ENCODE assay signal across 35 mouse cellular contexts in the genomic region with DNA sequence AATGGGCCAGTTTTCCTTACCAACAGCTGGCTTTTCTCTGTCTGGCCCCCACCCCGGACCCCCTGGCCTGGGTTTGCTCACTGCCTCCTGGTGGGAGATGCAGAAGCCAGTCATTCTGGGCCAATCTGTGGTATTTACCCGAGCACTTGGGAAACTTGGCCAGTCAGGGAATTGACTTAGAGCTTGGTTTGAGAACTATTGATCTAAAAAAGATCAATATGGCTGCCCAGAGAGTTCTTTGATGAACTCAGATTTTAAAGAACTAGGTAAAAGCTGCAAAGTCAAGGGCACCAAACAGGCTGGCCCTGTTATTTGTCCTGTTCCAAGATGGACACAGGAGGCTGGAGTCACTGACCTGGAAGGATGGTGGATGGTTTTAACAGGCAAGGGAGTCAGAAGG.
"Had no signal": no experiment of that assay in that cellular context is flagged by ENCODE, and none has a peak within 500 bp of the region (broad histone marks: within the 10 kb centered on the region; RNA-seq: fewer than 3 reads in every experiment).

No protein-coding gene starts in this region.

- DNase-seq: heart, postnatal 10 days; heart, postnatal 14 days; heart, postnatal 36 days; heart, postnatal 4 days; kidney, adult 11 months; kidney, adult 18-20 months; kidney, adult 2 months; kidney, adult 8-10 months; kidney, adult 9 months; kidney, postnatal 10 days; kidney, postnatal 14 days; kidney, postnatal 25 days; kidney, postnatal 36 days; kidney, postnatal 4 days; layer of hippocampus, adult 9-11 months; layer of hippocampus, postnatal 36 days had no signal

- H3K4me2 ChIP-seq: heart, embryonic 11.5 days; heart, embryonic 12.5 days; heart, embryonic 13.5 days; heart, embryonic 15.5 days; hindbrain, embryonic 12.5 days; hindbrain, embryonic 13.5 days; hindbrain, embryonic 14.5 days; hindbrain, embryonic 15.5 days; intestine, embryonic 15.5 days; kidney, embryonic 15.5 days had no signal

- H3K27ac ChIP-seq: heart, embryonic 10.5 days; heart, embryonic 13.5 days; heart, embryonic 15.5 days; hindbrain, embryonic 10.5 days; hindbrain, embryonic 12.5 days; hindbrain, embryonic 13.5 days; hindbrain, embryonic 14.5 days; hindbrain, embryonic 15.5 days; hindbrain, postnatal 0 days; intestine, embryonic 15.5 days; kidney, embryonic 15.5 days; kidney, postnatal 0 days; layer of hippocampus, adult 2 months had no signal

- H3K36me3 ChIP-seq: heart, embryonic 10.5 days; heart, embryonic 12.5 days; heart, embryonic 13.5 days; heart, embryonic 15.5 days; hindbrain, embryonic 10.5 days; hindbrain, embryonic 12.5 days; hindbrain, embryonic 13.5 days; hindbrain, embryonic 15.5 days; intestine, embryonic 15.5 days; kidney, embryonic 15.5 days had no signal

- H3K9me3 ChIP-seq: heart, embryonic 10.5 days; heart, embryonic 12.5 days; heart, embryonic 13.5 days; heart, embryonic 15.5 days; hindbrain, embryonic 10.5 days; hindbrain, embryonic 12.5 days; hindbrain, embryonic 13.5 days; hindbrain, embryonic 15.5 days; intestine, embryonic 15.5 days; kidney, embryonic 15.5 days had no signal

- H3K9ac ChIP-seq: heart, embryonic 12.5 days; heart, embryonic 13.5 days; heart, embryonic 15.5 days; hindbrain, embryonic 12.5 days; hindbrain, embryonic 13.5 days; hindbrain, embryonic 14.5 days; hindbrain, embryonic 15.5 days; intestine, embryonic 15.5 days; kidney, embryonic 15.5 days had no signal

- ATAC-seq: hindbrain, embryonic 16.5 days; hindbrain, postnatal 0 days; inflammation-experienced regulatory T-cells, adult 6 months; intestine, embryonic 15.5 days; intestine, embryonic 16.5 days; intestine, postnatal 0 days had no signal

- H3K27me3 ChIP-seq: heart, embryonic 12.5 days; heart, embryonic 13.5 days; heart, embryonic 15.5 days; hindbrain, embryonic 12.5 days; hindbrain, embryonic 13.5 days; hindbrain, embryonic 15.5 days; intestine, embryonic 15.5 days; kidney, embryonic 15.5 days had no signal

- H3K4me3 ChIP-seq: heart, embryonic 10.5 days; heart, embryonic 12.5 days; heart, embryonic 13.5 days; heart, embryonic 15.5 days; hindbrain, embryonic 10.5 days; hindbrain, embryonic 12.5 days; hindbrain, embryonic 13.5 days; hindbrain, embryonic 15.5 days; intestine, embryonic 15.5 days; kidney, embryonic 15.5 days; layer of hippocampus, adult 2 months had no signal

- H3K4me1 ChIP-seq: intestine, embryonic 15.5 days; kidney, embryonic 15.5 days had no signal
